Mouse (Mus musculus): Measurements from ENCODE around the gene Gm7879. TPM values are rescaled to one million over a fixed set of nuclear protein-coding genes. Genes with fewer than 3 reads are reported as not detected.
"Not testable (repeated sequence)": the region's sequence is repeated elsewhere in the genome, so short reads cannot be mapped to it uniquely, and the experiment has no call there.

The Gm7879 gene
- polyA plus RNA-seq (2017; shearing (Covaris generic)) = 1 to 10 TPM in 1 of 2 experiments, not detected in 1; 7.7 TPM

DNA sequence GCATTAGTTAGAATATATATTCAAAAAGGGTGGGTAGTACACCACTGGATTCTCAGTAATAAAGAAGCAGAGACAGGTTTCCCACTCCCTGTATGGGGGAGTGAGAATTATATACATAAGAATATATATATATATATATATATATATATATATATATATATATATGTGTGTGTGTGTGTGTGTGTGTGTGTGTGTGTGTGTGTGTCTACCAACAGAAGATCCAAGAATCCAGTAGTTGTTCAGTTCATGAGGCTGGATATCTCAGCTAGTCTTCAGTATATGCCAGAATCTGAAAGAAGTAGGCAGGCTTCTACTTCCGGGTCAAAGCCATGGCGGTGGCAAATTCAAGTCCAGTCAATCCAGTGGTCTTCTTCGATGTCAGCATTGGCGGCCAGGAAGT lies at the start of gene Gm7879:
Gene Gm7879, plus strand, starts transcription at position 301 of the 400 bp plus-strand sequence.
- ATAC-seq = not testable (repeated sequence)

DNA sequence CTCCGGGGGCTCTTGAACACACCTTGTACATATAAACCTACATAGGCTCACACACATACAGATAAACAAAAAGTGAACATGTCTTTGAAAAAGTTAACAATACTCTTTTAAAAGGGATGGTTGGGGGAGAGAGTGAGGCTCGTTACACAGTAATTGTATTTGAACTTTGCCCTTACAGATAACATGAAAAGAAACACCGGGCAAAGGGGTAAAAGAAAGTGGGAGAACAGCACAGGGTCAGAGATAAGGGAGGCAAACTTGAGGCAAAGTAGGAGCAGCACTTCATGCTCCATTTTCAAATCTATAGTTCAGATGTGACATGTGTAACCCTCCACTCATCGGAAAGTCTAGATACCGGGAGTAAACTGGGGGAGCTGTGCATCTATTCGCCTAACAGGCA lies 49.3 kb upstream of the Gm7879 start:
- ATAC-seq = no peak

DNA sequence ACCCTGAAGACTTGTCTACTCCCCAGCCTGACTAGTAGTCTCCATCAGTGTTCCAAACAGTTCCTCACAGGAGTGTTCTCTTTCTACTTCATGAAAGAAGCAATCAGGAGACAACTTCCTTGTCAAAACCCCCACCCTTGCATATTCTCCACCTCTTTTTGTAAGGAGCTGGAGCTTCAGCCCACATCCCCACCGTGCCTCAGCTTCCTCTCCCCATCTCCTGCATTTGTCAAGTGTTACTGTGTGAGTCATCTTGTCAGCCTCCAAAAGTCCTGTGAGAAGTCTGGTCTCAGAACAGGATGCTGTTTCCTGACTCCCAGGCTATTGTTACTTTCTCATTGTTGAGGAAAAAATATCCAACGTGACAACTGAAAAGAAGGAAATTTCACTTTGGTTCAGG lies 47.6 kb upstream of the Gm7879 start:
- no peak for ATAC-seq

DNA sequence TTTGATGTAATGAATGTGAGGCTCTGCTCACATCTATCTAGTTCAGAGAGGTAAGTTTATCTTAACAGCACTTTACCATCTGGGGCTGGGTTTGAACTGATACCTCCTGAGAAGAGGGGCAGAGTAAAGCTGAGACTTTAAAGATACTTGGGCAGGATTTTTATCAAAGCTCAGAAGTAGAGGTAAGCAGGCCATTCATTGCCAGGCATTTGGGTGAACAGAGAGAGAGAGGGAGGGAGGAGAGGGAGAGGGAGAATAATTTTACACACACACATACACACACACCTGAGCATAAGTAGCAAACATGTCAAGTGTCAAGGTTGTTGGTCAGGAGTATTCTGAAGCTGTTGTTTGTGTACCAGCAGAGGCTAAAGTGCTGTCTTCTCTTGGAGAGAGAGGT lies 44.7 kb upstream of the Gm7879 start, which contains the start of gene Cd38:
Gene Cd38, plus strand, starts transcription at position 301 of the 400 bp plus-strand sequence.
- no peak for ATAC-seq

DNA sequence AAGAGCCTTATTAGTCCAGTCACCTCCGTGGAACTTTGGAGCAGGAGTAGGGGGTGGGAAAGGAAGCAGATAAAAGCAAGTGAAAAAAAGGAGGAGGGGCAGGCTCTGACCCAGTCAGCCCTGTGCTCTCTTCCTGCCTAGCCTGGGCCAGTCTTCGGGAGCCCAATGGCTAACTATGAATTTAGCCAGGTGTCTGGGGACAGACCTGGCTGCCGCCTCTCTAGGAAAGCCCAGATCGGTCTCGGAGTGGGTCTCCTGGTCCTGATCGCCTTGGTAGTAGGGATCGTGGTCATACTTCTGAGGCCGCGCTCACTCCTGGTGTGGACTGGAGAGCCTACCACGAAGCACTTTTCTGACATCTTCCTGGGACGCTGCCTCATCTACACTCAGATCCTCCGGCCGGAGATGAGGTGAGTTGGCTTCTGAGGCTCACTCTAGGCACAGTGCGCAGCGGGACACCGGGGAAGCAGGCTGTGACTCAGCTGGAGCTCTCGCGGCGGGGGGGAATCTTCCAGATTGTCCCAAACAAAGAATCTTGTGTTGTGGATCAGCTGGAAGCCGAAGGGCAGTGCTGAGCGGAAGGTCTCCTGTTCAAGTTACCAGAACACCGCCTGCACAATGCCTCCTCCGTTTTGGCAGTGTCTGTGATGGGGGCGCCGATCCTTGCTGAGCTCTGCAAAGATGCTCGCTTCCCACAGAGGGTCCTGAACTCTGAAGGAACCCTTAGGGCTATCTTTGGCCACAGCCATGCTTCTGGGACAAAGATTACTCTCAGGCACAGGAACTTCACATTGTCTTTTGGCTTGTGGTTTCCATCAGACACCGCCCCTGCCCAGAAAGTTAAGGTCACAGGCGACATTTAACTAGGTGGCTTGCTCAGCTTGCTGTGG lies 44.0 kb upstream of the Gm7879 start:
- peak; percentile 56 for ATAC-seq

DNA sequence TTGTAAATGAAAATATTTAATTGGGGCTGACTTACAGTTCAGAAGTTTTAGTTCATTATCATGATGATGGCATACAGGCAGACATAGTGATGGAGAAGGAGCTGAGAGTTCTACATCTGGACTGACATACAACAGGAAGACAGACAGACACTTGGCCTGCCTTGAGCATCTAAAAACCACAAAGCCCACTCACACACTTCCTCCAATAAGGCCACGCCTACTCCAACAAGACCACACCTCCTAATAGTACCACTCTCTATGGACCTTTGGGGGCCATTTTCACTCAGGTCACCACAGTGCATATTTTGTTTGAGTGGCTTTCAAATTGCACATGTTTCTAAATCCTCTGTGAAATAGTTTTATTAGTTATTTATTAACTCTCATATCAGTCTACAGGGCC lies 41.1 kb upstream of the Gm7879 start:
- ATAC-seq = peak; percentile 29

DNA sequence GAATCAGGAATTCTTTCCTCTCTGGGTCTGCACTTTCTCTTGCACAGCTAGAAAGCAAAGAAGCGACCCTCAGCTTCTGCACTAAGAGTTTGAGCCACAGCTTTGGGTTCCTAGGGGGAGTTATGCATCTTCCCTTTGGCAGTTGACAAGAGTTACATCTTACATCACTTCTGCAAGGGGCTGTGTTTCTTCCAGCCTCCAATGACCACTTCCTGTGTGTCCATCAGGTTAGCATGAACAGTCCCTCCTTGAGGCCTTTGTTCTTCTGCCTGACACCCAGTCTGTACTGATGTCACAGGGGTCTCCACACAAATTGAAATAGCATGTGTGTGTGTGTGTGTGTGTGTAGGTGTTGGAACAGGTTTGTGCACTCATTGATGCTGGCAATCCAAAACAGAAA lies 40.3 kb upstream of the Gm7879 start:
- no peak for ATAC-seq

DNA sequence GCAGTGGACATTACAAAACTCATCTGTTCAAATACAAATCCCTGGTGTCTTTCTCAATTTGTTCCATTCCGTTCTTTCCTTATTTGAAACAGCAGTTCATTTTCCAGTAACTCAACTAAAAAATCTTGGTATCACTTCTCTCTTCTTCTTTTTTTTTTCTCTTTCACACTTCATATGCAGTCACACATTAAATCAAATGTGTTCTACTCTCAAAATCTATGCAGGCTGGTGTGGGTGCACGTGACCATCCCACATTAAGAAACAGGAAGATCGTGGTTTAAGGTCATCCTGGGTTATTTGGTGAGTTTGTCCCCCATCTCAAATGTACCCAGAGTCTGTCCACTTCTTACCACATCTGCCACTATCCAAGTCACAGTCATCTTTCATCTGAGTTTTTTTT lies 30.9 kb upstream of the Gm7879 start:
- no peak for ATAC-seq

DNA sequence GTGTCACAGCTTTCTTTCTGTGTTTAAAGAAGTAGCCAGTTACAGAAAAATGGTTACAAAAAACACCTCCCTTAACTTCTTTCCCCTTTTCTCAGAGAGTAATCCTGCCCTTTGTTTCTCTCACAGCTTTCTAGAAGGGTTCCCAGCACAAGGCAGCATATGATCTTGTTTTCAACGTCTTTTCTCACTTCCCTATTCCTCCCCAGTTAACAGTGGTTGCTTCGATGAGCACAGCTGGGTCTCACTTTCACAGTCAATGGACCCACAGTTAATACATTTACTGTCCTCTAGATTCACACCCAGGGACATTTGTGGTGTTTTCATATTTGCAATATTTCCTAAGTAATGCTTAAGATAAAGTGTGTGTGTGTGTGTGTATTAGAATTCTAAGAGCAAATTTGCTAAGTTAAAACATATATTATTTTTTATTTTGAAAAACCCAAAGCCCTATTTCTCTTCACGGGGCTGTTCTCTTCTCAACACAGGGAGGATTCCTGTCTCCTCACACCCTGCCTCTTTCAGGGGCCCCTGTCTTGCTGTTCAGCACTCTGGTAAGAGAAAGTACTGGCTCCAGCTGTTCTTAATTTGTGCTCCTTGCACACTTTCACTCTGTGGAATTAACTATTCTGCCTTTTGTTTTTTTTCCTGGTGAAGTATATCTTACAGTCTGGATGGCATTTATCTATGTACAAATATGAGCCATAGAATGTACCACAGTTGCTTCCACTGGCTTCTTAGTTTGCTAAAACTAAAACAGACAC lies 27.7 kb upstream of the Gm7879 start:
- ATAC-seq = no peak

DNA sequence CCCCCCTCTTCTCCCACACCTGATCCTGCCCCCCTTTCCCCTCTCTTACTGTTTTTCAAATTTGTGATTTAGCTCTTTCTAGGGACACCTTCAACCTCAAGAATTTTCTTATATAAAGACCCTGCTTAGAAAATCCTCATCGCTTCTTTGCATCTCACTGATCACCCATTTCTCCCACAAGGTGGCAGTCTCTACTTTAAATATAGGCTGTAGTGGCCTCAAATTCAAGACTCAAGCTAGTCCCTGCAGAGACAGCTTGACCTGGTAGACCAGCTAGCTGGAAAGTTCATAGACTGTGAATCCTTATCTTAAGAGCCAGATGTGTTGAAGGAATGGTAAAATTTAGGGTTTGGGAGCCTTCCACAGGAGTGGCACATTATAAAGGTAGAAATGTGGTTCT lies 20.6 kb upstream of the Gm7879 start:
- peak; percentile 54 for ATAC-seq

DNA sequence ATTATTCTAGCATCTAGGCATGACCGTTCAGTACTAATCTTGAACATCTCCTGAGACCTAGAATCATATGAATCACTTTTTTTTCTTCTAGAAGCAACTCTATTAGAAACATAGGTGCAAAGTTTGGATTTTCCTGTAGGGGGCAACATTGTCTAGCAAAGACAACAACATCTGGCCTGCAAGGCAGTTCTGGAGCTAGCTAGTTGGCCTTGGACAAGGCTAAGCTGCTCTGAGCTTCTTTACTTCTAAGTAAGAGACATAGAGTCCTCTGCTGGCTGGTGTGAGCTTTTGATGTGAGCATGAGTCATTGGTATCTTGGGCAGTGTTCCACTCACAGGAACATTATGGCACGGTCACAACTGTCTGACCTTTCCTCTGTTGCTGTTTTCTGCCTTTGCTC lies 18.8 kb upstream of the Gm7879 start:
- ATAC-seq = peak; percentile 56

DNA sequence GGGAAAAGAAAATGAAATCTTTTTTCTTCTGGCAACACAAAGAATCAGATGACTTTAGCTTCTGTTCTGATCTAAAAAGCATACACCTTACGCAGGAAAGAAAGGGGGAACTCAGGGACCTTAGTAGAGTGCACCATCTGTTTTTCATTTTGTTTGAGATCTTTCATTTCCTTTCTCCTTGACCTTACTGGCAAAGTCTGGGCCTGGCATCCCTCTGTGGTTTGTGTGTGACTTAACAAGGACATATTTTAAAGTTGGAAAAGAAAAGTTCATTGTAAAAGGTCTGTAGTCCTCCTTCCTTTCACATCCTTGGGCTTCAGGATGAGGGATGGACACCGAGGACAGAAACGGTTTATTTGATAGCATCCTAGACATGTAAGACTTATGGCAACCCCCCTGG lies 17.0 kb upstream of the Gm7879 start:
- no peak for ATAC-seq

DNA sequence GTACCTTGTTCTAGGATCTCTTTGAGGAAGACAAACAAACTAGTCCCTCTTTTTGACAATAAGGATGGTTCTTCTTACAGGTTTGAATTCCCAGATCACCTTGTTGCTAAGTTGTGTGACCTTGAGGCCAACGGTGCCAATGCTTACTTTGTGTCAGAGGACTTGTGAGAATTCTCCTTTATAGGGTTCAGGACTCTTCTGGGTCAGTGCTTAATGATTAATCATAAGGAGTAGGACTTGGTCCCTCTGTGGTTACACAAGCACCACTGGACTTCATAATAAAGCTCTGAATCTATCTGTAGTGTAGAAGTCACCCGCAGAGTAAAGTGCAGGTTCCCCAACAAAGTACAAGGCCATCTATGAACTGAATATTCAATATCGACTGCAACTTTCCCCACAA lies 8.3 kb upstream of the Gm7879 start:
- ATAC-seq = no peak

DNA sequence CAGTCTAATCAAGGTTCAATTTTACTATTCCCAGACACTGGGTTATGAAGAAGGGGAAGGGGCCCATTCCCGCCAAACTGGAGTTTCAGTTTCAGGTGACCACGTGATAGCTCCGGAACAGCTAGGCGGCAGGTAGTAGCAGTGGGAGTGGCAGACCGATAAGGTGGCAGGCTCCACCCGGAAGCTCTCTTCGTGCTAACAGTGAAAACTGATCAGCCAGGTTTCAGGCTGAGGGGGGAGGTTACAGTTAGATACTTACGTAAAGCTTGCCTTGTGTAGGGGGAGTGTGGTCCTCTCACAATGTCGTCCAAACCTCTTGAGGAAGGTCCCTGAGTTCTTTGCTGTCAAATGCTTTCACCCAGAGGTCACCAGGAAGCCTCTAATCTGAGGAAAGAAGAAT lies 3.7 kb upstream of the Gm7879 start:
- no peak for ATAC-seq

DNA sequence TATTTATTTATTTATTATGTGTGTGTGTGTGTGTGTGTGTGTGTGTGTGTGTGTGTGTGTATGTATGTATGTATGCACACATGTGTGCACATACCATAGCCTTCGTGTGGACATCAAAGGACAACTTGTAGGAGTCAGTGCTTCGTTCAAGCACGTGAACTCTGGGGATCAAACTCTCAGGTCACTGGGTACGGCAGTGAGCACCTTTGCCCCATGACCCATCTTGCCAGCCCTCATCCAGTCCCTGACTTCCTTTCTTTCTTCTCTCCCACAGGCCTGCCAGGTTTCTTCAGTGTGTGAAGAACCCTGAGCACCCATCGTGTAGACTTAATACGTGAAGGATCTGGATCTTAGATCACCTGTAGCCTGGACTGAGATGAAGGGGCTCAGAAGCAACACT lies 2.9 kb upstream of the Gm7879 start:
- no peak for ATAC-seq

DNA sequence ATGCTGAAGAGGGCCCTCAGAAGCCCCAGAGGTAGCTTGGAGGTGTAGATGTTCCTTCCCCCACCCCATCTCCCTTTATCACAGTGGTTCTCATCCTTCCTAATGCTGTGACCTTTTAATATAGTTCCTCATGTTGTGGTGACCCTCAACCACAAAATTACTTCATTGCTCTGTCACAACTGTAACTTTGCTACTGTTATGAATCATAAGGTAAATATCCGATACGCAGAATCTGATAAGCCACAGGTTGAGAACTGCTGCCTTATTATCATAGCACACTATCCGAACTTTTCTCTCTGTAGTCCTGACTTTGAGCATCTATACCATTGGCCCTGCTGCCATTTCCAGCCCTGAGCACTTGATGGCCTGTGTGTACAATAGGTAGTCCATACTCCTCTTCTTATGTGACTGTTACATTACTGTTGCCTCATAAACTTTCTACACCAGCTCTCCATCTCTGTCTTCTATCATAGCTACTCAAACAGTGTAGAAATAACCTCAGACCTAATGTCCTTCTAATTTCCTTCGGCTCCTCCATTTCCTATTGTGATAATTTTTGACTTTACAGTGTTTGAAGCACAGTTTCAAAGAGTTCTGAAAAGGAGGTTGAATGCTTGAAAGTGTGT lies 2.4 kb downstream of the Gm7879 start:
- ATAC-seq = peak; percentile 65

DNA sequence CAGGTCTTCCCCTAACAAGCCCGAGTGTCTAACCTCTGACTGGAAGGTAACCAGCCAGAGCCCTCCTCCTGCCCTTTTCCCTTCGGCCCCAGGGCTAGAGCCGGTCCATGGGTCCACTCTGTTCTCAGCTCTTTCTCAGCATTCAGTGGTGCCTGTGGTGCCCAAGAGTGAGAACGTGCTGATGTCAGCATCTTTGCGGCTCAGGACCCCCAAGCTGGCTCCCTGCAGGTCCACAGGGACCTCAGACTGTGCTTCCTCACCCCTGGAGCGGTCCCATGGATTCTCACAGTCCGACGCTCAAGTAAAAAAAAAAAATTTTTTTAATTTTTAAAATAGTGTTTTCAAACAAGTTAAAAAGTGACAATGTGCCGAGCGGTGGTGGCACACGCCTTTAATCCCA lies 8.9 kb downstream of the Gm7879 start:
- ATAC-seq = no peak

DNA sequence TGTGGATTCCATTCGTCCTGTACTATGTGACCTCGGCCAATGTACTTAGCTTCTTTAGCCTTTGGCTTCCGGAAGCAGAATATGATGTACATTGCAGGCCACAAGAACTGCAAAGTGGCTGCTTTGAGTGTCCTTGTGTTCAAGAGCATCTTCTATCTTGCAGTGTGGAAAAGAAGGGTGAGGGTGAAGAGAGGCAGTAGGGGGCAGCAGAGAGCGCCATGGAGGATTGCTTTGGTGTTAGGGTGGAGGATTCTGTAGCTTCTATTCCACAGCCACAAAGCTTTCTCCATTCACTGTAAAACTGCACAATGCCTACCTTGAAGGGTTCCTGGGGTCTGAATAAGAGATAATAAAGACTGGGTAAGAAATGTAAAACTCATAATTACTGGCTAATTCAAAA lies 11.0 kb downstream of the Gm7879 start:
- peak; percentile 68 for ATAC-seq

DNA sequence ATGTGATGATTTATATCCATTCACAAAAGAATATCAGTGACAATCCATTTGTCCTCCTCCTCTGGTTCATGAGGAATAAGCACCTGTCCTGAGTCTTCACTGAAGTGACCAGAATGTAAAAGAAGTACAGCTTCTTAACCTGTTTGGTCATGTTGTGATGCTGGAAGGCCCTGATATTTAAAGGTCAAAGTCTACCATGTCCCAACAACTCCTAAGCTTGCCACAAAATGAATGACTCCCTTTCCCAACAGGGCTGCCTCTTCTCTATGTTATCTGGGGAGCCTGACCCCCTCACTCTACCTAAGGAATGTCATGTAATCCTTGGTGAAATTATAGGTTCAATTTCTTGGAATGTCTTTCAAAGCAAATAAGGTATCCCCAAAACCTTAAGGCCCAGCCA lies 14.8 kb downstream of the Gm7879 start:
- ATAC-seq = no peak

DNA sequence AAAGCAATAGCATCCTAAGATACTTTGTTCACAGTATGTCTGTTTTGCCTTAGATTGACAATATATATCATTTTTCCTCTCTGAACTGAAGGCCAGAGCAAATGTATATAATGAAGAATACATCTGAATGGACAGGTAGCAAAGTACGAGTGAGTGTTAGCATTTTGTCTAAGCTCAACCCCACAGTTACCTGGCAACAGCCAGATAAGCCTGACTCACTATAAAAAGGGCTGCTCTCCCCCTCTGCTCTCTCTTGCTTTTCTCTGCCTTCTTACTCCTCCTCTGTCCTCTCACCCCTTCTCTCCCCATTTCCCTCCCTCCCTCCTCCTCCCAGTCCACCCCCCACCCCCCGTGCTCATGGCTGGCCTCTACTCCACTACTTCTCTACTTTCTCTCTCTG lies 20.3 kb downstream of the Gm7879 start:
- no peak for ATAC-seq

DNA sequence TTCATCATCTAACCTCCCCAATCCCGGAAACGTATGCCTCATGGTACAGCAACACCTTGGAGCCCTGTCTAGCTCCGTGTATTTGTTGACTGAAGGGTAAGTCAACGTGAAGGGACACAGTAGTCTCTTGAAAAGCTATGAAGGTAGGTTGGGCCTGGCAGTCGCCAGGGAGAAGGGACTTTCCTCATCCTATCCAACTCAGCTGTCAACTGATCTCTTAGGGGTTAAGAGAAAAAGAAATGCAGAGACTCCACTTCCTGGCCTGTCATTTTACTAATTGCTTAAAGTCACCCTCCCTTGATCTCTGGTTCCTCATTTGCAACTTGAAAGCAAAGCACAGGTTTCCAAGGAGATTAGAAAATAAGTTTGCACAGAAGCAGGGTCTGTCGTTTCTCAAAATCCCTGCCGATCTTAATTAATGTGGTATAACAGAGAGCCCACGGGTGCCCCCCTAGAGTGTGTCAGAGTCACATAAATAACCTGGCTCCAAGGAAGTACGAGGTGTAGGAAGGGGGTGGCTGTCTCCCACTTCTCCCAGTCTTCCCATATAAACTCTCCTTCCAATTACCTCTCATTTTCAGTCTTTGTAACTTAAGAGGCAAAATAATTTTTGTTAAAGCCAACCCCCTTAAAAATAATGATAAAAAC lies 34.5 kb downstream of the Gm7879 start:
- ATAC-seq = peak; percentile 15

DNA sequence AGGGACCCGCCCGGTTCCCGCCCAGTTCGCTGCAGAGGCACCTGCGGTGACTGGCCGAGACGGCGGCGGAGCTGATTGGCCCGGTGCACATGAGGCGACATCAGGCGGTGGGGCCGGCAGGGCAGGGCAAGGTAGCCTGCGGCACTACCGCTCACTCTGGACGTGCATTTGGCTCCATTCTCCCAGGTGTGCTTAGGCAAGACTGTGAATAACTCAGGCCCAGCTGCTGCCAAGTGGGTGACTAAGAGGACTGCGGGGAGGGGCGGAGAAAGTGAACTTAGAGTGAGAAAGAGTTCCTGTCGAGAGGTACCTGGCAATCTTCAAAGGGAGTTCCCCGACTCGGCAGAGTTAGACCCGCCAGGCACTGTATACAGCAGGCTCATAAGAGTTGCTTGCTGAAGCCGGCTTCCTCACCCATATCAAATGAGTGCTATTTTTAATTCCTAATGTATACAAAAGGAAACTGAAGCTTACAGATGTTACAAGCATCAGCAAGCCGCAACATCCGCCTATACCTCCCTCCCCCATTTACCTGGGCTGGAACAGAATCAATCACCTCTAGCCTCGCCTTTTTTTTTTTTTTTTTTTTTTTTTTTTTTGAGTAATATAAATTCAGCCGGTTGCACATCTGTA lies 35.3 kb downstream of the Gm7879 start:
- ATAC-seq = peak; percentile 84

All from activated CD4-positive, CD25-positive, alpha-beta regulatory T cell, adult 4 months (primary cell).